Mouse (Mus musculus) myocyte (in vitro differentiated cells): Measurements from ENCODE around the gene Pde3b. TPM values are rescaled to one million over a fixed set of nuclear protein-coding genes. Genes with fewer than 3 reads are reported as not detected.

Source experiments
- H3K27me3 ChIP-seq: one replicate; pipeline ENCODE4 v1.6.1; 2011; ENCODE audit not compliant: control insufficient read depth, insufficient read depth, insufficient read length
- H3K36me3 ChIP-seq: one replicate; pipeline ENCODE4 v1.6.1; 2011; ENCODE audit not compliant: control insufficient read depth, insufficient read depth
- H3K4me2 ChIP-seq: one replicate; pipeline ENCODE4 v1.6.1; 2011; ENCODE audit warnings: low read depth, control low read depth
- H3K4me3 ChIP-seq: one replicate; pipeline ENCODE4 v1.5.1; 2011; ENCODE audit warnings: mild to moderate bottlenecking, control low read depth, moderate library complexity
- H3K79me2 ChIP-seq: one replicate; pipeline ENCODE4 v1.6.1; 2011; ENCODE audit not compliant: control insufficient read depth, insufficient read depth
- H3ac ChIP-seq: one replicate; pipeline ENCODE4 v1.6.1; 2011; ENCODE audit not compliant: control insufficient read depth, insufficient read length
- CEBPB ChIP-seq: IDR thresholded peaks from 2 replicates; pipeline ENCODE4 v1.6.1; 2011; ENCODE audit warnings: mild to moderate bottlenecking, moderate library complexity; ENCODE audit not compliant: poor library complexity, insufficient read depth, severe bottlenecking
- E2F4 ChIP-seq: IDR thresholded peaks from one replicate; pipeline ENCODE4 v1.6.1; 2011; ENCODE audit warnings: mild to moderate bottlenecking, control low read depth, moderate library complexity; ENCODE audit not compliant: insufficient read depth
- MAX ChIP-seq: IDR thresholded peaks from one replicate; pipeline ENCODE4 v1.6.1; 2011; ENCODE audit warnings: low read depth, mild to moderate bottlenecking, control low read depth
- MYOD1 ChIP-seq, 3 experiments: IDR thresholded peaks; one replicate each; pipeline ENCODE4 v1.6.1; 2011; ENCODE audit warnings: control low read depth in 2 of 3, low read depth in 2 of 3, mild to moderate bottlenecking in 2 of 3, moderate library complexity in 1 of 3; ENCODE audit not compliant: insufficient read length in 2 of 3, control insufficient read depth in 1 of 3
- MYOG ChIP-seq, 3 experiments: IDR thresholded peaks; one replicate each; pipeline ENCODE4 v1.6.1; 2011; ENCODE audit warnings: control low read depth in 2 of 3, low read depth in 2 of 3, mild to moderate bottlenecking in 2 of 3; ENCODE audit not compliant: insufficient read length in 2 of 3, control insufficient read depth in 1 of 3, insufficient read depth in 1 of 3
- POLR2A ChIP-seq: IDR thresholded peaks from one replicate; pipeline ENCODE4 v1.6.1; 2011; ENCODE audit warnings: low read depth, mild to moderate bottlenecking, control low read depth, moderate library complexity; ENCODE audit not compliant: insufficient read length
- POLR2AphosphoS2 ChIP-seq: IDR thresholded peaks from one replicate; pipeline ENCODE4 v1.6.1; 2011; ENCODE audit warnings: low read depth, control low read depth; ENCODE audit not compliant: insufficient read length
- REST ChIP-seq: IDR thresholded peaks from one replicate; pipeline ENCODE4 v1.6.1; 2011; ENCODE audit warnings: mild to moderate bottlenecking, control low read depth, moderate library complexity; ENCODE audit not compliant: insufficient read depth, insufficient read length
- SRF ChIP-seq: IDR thresholded peaks from one replicate; pipeline ENCODE4 v1.6.1; 2011; ENCODE audit warnings: low read depth; ENCODE audit not compliant: control insufficient read depth, insufficient read length
- TCF12 ChIP-seq: IDR thresholded peaks from one replicate; pipeline ENCODE4 v1.6.1; 2011; ENCODE audit warnings: mild to moderate bottlenecking, control low read depth; ENCODE audit not compliant: poor library complexity, insufficient read depth, severe bottlenecking
- TCF3 ChIP-seq: IDR thresholded peaks from one replicate; pipeline ENCODE4 v1.6.1; 2011; ENCODE audit warnings: low read depth, control low read depth; ENCODE audit not compliant: insufficient read length
- polyA plus RNA-seq: library from polyadenylated mRNA; unstranded; fragments of >200 nt; fragmentation: generic; extraction: Trizol; gene quantifications from one replicate; pipeline ENCODE4 v1.2.1, GENCODE M21; 2012; ENCODE audit warnings: missing spikeins

Pde3b gene
- polyA plus RNA-seq, 1 experiment, result 3.3 TPM

DNA sequence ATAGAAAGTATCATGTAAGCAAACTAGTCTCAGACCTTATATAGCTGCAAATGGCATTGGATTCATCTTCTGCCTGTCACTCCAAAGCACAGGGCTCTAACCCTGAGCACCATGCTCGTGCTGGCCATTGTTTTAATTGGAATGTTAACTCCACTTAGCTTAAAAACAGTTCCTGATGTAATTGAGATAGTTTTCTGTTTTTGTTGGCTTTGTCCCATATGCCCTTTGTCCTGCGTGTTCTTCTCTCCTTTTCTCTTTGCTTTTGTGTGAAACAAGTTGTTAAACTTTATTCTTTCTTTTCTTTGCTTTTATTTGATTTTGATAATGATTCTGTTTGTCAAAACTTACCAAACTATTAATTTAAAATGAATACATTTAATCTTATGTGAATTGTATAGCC, 167.4 kb downstream of the Pde3b start:
- H3K79me2 ChIP-seq, result no peaks in the 10 kb centered on the region
- TF ChIP-seq MAX (no peak), POLR2A (no peak), REST (no peak), MYOG (IDR thresholded peaks at IDR 0.05; ENCODE audit: control insufficient read depth in 1 of 3, insufficient read depth in 1 of 3, insufficient read length in 2 of 3, low read depth in 2 of 3) (no peak), POLR2AphosphoS2 (no peak), E2F4 (no peak), MYOD1 (IDR thresholded peaks at IDR 0.05; ENCODE audit: control insufficient read depth in 1 of 3, insufficient read length in 2 of 3, low read depth in 2 of 3) (no peak), SRF (no peak), CEBPB (no peak), TCF3 (no peak), TCF12 (no peak)
- H3K36me3 ChIP-seq, result no peaks in the 10 kb centered on the region
- no peak overlapping the region for H3K4me2 ChIP-seq
- no peak overlapping the region for H3K4me3 ChIP-seq
- H3ac ChIP-seq, result no peak overlapping the region
- H3K27me3 ChIP-seq, result no peaks in the 10 kb centered on the region

Other genes with a start within 250 kb of the Pde3b start
- 52.4 TPM for gene Copb1, start 160.6 kb upstream of the Pde3b start, polyA plus RNA-seq
- 104 TPM for gene Psma1, start 139.2 kb upstream of the Pde3b start, polyA plus RNA-seq
- not detected for gene Cyp2r1, start 147.7 kb downstream of the Pde3b start, polyA plus RNA-seq
- gene Calca, start 221.1 kb downstream of the Pde3b start, polyA plus RNA-seq, result 0.23 TPM